Comparison of ENCODE assay signal across 8 mouse cellular contexts in genomic region chr7:98835519-98836441, GRCm38 (mm10). TPM values are rescaled to one million over a fixed set of nuclear protein-coding genes. Genes with fewer than 3 reads are reported as not detected.
DNase-seq lines count a peak whose midpoint lies in the region; ATAC-seq lines count a peak whose summit lies in the region.

No protein-coding gene starts in this region.

- ATAC-seq in lung, embryonic 15.5 days (ENCODE audit: borderline replicate concordance, extremely low read depth, low FRiP score, low TSS enrichment): no peak
- ATAC-seq in hindbrain, embryonic 14.5 days (ENCODE audit: low FRiP score): no peak
- no peak for ATAC-seq in midbrain, embryonic 12.5 days (ENCODE audit: low FRiP score, low read depth)

- peaks cover 76% of the 10 kb centered on the region for H3K27me3 ChIP-seq in lung, embryonic 15.5 days
- H3K27me3 ChIP-seq in forebrain, embryonic 10.5 days (ENCODE audit: poor library complexity, severe bottlenecking): peaks cover 100% of the 10 kb centered on the region
- peaks cover 90% of the 10 kb centered on the region for H3K27me3 ChIP-seq in hindbrain, embryonic 14.5 days (ENCODE audit: control insufficient read depth, insufficient read depth, low read length)
- peaks cover 99% of the 10 kb centered on the region for H3K27me3 ChIP-seq in midbrain, embryonic 12.5 days

- H3K4me3 ChIP-seq in lung, embryonic 15.5 days: peak overlapping the region; percentile 64
- H3K4me3 ChIP-seq in forebrain, embryonic 10.5 days: peak overlapping the region; percentile 67
- H3K4me3 ChIP-seq in hindbrain, embryonic 14.5 days (replicated peaks; ENCODE audit: low read length): peak overlapping the region; percentile 48
- H3K4me3 ChIP-seq in midbrain, embryonic 12.5 days: peak overlapping the region; percentile 53

- under 1% methylated on average over 46 of the region's 46 CpGs for WGBS in lung, embryonic 15.5 days
- under 1% methylated on average over 46 of the region's 46 CpGs for WGBS in forebrain, embryonic 10.5 days
- under 1% methylated on average over 46 of the region's 46 CpGs for WGBS in hindbrain, embryonic 14.5 days
- WGBS in midbrain, embryonic 12.5 days: 1% methylated on average over 46 of the region's 46 CpGs

- H3K4me1 ChIP-seq in lung, embryonic 15.5 days: peaks cover 58% of the 10 kb centered on the region
- peaks cover 72% of the 10 kb centered on the region for H3K4me1 ChIP-seq in forebrain, embryonic 10.5 days
- H3K4me1 ChIP-seq in hindbrain, embryonic 14.5 days (replicated peaks; ENCODE audit: control insufficient read depth, insufficient read depth, low read length): peaks cover 25% of the 10 kb centered on the region
- H3K4me1 ChIP-seq in midbrain, embryonic 12.5 days: peaks cover 52% of the 10 kb centered on the region

- H3K36me3 ChIP-seq in lung, embryonic 15.5 days: no peaks in the 10 kb centered on the region
- H3K36me3 ChIP-seq in forebrain, embryonic 10.5 days (replicated peaks): no peaks in the 10 kb centered on the region
- H3K36me3 ChIP-seq in hindbrain, embryonic 14.5 days (replicated peaks; ENCODE audit: control insufficient read depth, insufficient read depth): no peaks in the 10 kb centered on the region
- H3K36me3 ChIP-seq in midbrain, embryonic 12.5 days: no peaks in the 10 kb centered on the region

- H3K27ac ChIP-seq in lung, embryonic 15.5 days: 0 out of 2 replicates have a peak overlapping the region, but pooled peaks have one; percentile 23
- H3K27ac ChIP-seq in forebrain, embryonic 10.5 days: no peak overlapping the region
- H3K27ac ChIP-seq in hindbrain, embryonic 14.5 days: no peak overlapping the region
- no peak overlapping the region for H3K27ac ChIP-seq in midbrain, embryonic 12.5 days (replicated peaks)

- peak overlapping the region; percentile 99 for H3K4me2 ChIP-seq in lung, embryonic 15.5 days
- peak overlapping the region; percentile 87 for H3K4me2 ChIP-seq in hindbrain, embryonic 14.5 days (replicated peaks)
- peak overlapping the region; percentile 98 for H3K4me2 ChIP-seq in midbrain, embryonic 12.5 days (replicated peaks)

- DNase-seq in lung, postnatal 36 days: no peak
- DNase-seq in forebrain, embryonic 10.5 days (ENCODE audit: extremely low spot score, low spot score): no peak
- DNase-seq in hindbrain, embryonic 14.5 days (ENCODE audit: low spot score): no peak
- no peak for DNase-seq in spleen, postnatal 14 days (ENCODE audit: low spot score in 2 of 2)
- no peak for DNase-seq in cerebellum, postnatal 36 days
- no peak for DNase-seq in ovary, postnatal 10 days (ENCODE audit: low spot score)

- H3K9me3 ChIP-seq in lung, embryonic 15.5 days: no peaks in the 10 kb centered on the region
- no peaks in the 10 kb centered on the region for H3K9me3 ChIP-seq in forebrain, embryonic 10.5 days
- no peaks in the 10 kb centered on the region for H3K9me3 ChIP-seq in hindbrain, embryonic 14.5 days (ENCODE audit: control insufficient read depth, low read length)
- no peaks in the 10 kb centered on the region for H3K9me3 ChIP-seq in midbrain, embryonic 12.5 days

- peak overlapping the region; percentile 72 for H3K9ac ChIP-seq in lung, embryonic 15.5 days
- H3K9ac ChIP-seq in hindbrain, embryonic 14.5 days: peak overlapping the region; percentile 58; the same call in 1 of the 2 replicates
- peak overlapping the region; percentile 37; the same call in 1 of the 2 replicates for H3K9ac ChIP-seq in midbrain, embryonic 12.5 days (replicated peaks)

RNA-seq across cellular contexts. Expression of gene Wnt11, which starts 0.9 kb away (rescaled TPM):
- 18.9 and 19.8 TPM in 2 replicates for polyA plus RNA-seq in lung, embryonic 15.5 days (2015; fragmentation: Nextera tagmentation; extraction: Ambion mirVana)
- polyA plus RNA-seq in forebrain, embryonic 10.5 days (2016; fragmentation: Nextera tagmentation; extraction: Ambion mirVana): 0.17 and 0.32 TPM in 2 replicates
- polyA plus RNA-seq in hindbrain, embryonic 14.5 days (2014; fragmentation: Nextera tagmentation; extraction: Ambion mirVana): 2.0 and 2.3 TPM in 2 replicates
- 2.9 TPM in 2 replicates for polyA plus RNA-seq in midbrain, embryonic 12.5 days (2016; fragmentation: Nextera tagmentation; extraction: Ambion mirVana)
